Mouse (Mus musculus) brain, embryonic 14.5 days (tissue): ENCODE data around the gene Fah.

ENCODE experiments used
- CTCF ChIP-seq: fragments of 200-500 bp; IDR thresholded peaks from 2 replicates; pipeline ENCODE4 v1.5.1; 2012; ENCODE audit warnings: inconsistent platforms, mild to moderate bottlenecking, moderate library complexity, borderline replicate concordance; ENCODE audit not compliant: insufficient read depth, insufficient read length; ENCODE audit errors: extremely low read depth
- POLR2A ChIP-seq: fragments of 200-500 bp; IDR thresholded peaks from 2 replicates; pipeline ENCODE4 v1.6.1; 2012; ENCODE audit warnings: mild to moderate bottlenecking, inconsistent platforms, borderline replicate concordance; ENCODE audit not compliant: poor library complexity, insufficient read depth, insufficient read length, severe bottlenecking; ENCODE audit errors: extremely low read depth

DNA sequence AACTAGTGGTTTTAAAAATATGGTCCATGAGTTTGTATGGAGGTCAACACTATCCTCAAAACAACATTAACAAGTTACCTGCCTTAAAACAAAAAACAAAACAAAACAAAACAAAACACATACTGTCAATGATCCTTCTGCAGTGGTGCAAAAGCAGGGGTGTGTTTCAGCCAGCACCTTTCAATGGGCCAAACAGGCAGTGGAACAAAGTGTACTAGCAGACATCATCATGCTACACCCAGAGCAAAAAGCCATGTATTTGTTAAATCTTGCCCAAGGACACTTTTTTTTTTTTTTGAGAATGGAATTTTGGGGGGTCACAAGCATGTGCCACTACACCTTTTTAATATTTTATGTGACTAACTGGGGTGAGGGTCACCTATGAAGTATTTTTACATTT is 30.4 kb upstream of the Fah start:
- no peak for TF ChIP-seq CTCF
- TF ChIP-seq POLR2A: no peak
